Mouse (Mus musculus): ENCODE data around the gene Txndc2. TPM values are rescaled to one million over a fixed set of nuclear protein-coding genes. Genes with fewer than 3 reads are reported as not detected.

Gene Txndc2
- polyA plus RNA-seq, 1 experiment from 2014 or later, result 0.10 TPM

- H3K9ac ChIP-seq (replicated peaks), result no peak overlapping the region
- H3K27me3 ChIP-seq (replicated peaks), result no peaks in the 10 kb centered on the region
- H3K4me2 ChIP-seq, result no peak overlapping the region
- H3K27ac ChIP-seq (replicated peaks), result no peak overlapping the region
- no peaks in the 10 kb centered on the region for H3K36me3 ChIP-seq
- no peak for ATAC-seq (ENCODE audit: low FRiP score)
- WGBS, result 53% methylated on average over 7 of the region's 7 CpGs
- H3K4me1 ChIP-seq, result peaks cover 56% of the 10 kb centered on the region
- no peak overlapping the region for H3K4me3 ChIP-seq (replicated peaks)
- no peaks in the 10 kb centered on the region for H3K9me3 ChIP-seq (replicated peaks)
Measured at GRCm38 (mm10) chr17:65607574-65608311, 34.2 kb downstream of the Txndc2 start.

DNA sequence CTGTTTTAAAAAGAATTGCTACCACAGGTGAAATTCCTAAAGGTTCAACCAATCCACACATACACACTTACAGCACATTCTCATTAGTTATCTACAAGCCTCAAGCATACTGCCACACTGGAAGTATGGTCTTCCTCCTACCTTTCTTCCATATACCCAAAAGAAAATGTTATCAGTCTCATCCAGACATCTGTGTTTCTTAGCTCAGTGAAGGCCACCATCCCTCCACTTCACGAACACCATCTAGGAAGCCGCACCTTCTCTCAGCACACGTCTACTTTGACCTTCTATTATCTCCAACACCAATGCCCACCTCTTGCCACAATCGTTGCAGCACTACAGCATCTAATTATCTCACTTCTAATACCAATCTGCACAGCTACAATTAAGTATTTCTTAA is 36.0 kb downstream of the Txndc2 start:
- Histone ChIP-seq H3K36me3 (no peaks in the 10 kb centered on the region), H3K27me3 (replicated peaks) (no peaks in the 10 kb centered on the region), H3K4me1 (peaks cover 54% of the 10 kb centered on the region), H3K4me2 (no peak overlapping the region), H3K9me3 (replicated peaks) (no peaks in the 10 kb centered on the region), H3K4me3 (replicated peaks) (no peak overlapping the region), H3K9ac (replicated peaks) (no peak overlapping the region), H3K27ac (replicated peaks) (no peak overlapping the region)
- 80% methylated on average over 4 of the region's 4 CpGs for WGBS
- no peak for ATAC-seq (ENCODE audit: low FRiP score)

GRCm38 (mm10) chr17:65604892-65605291 is 37.1 kb downstream of the Txndc2 start:
- no peak for ATAC-seq (ENCODE audit: low FRiP score)

DNA sequence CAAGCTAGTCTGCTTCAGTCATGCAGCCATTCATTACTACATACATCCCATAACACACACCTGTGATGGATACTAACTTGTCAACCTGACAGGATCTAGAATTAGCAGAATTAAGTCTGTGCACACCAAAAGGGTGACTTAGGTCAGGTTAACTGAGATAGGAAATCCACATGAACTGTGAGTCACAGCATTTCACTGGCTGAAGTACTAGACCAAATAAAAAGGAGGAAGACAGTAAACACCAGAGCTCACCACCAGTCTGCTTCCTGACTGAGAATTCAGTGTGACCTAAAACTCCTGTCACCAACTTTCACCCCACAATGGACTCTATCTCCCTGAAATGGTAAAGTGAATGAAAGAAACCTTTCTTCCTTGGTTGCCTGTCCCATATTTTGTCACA is 37.7 kb downstream of the Txndc2 start:
- Histone ChIP-seq H3K27ac (replicated peaks) (no peak overlapping the region), H3K9ac (replicated peaks) (no peak overlapping the region), H3K9me3 (replicated peaks) (no peaks in the 10 kb centered on the region), H3K36me3 (no peaks in the 10 kb centered on the region), H3K4me3 (replicated peaks) (no peak overlapping the region), H3K27me3 (replicated peaks) (no peaks in the 10 kb centered on the region), H3K4me1 (peaks cover 49% of the 10 kb centered on the region), H3K4me2 (no peak overlapping the region)
- ATAC-seq (ENCODE audit: low FRiP score), result no peak

More at GRCm38 (mm10) chr17:65604892-65605291, 37.1 kb downstream of the Txndc2 start:
- no peaks in the 10 kb centered on the region for H3K9me3 ChIP-seq (replicated peaks)
- no peak overlapping the region for H3K4me3 ChIP-seq (replicated peaks)
- H3K36me3 ChIP-seq, result no peaks in the 10 kb centered on the region
- H3K4me2 ChIP-seq, result no peak overlapping the region
- peaks cover 55% of the 10 kb centered on the region for H3K4me1 ChIP-seq
- H3K9ac ChIP-seq (replicated peaks), result no peak overlapping the region
- no peak overlapping the region for H3K27ac ChIP-seq (replicated peaks)
- no peaks in the 10 kb centered on the region for H3K27me3 ChIP-seq (replicated peaks)

GRCm38 (mm10) chr17:65597857-65598486 is 44.0 kb downstream of the Txndc2 start:
- Histone ChIP-seq H3K27ac (replicated peaks) (no peak overlapping the region), H3K4me1 (peaks cover 26% of the 10 kb centered on the region), H3K36me3 (0 out of 2 replicates have a peak, but pooled peaks cover 1% of the 10 kb centered on the region), H3K27me3 (replicated peaks) (no peaks in the 10 kb centered on the region), H3K9ac (replicated peaks) (no peak overlapping the region), H3K4me3 (replicated peaks) (no peak overlapping the region), H3K9me3 (replicated peaks) (no peaks in the 10 kb centered on the region), H3K4me2 (no peak overlapping the region)
- 82% methylated on average over 3 of the region's 3 CpGs for WGBS
- ATAC-seq (ENCODE audit: low FRiP score), result peak; percentile 26; the same call in 1 of the 2 replicates

GRCm38 (mm10) chr17:65594687-65595086 is 47.3 kb downstream of the Txndc2 start:
- H3K27ac ChIP-seq (replicated peaks), result no peak overlapping the region
- H3K27me3 ChIP-seq (replicated peaks), result no peaks in the 10 kb centered on the region
- H3K4me2 ChIP-seq, result no peak overlapping the region
- 93% methylated on average over 8 of the region's 8 CpGs for WGBS
- H3K36me3 ChIP-seq, result 0 out of 2 replicates have a peak, but pooled peaks cover 5% of the 10 kb centered on the region
- H3K9me3 ChIP-seq (replicated peaks), result no peaks in the 10 kb centered on the region
- peaks cover 12% of the 10 kb centered on the region for H3K4me1 ChIP-seq
- H3K4me3 ChIP-seq (replicated peaks), result no peak overlapping the region
- no peak overlapping the region for H3K9ac ChIP-seq (replicated peaks)
- ATAC-seq (ENCODE audit: low FRiP score), result no peak

Other genes starting within 250 kb of the Txndc2 start
- gene Tmem232, start 101.4 kb downstream of the Txndc2 start, polyA plus RNA-seq (2015; fragmentation: Nextera tagmentation; extraction: Ambion mirVana), result 1.2 and 1.4 TPM in 2 replicates
- 270 and 299 TPM in 2 replicates for gene Vapa, start 28.6 kb downstream of the Txndc2 start, polyA plus RNA-seq (2015; fragmentation: Nextera tagmentation; extraction: Ambion mirVana)
- 53.2 and 56.8 TPM in 2 replicates for gene Rab31, start 130.6 kb upstream of the Txndc2 start, polyA plus RNA-seq (2015; fragmentation: Nextera tagmentation; extraction: Ambion mirVana)
- gene Ppp4r1, start 140.4 kb upstream of the Txndc2 start, polyA plus RNA-seq (2015; fragmentation: Nextera tagmentation; extraction: Ambion mirVana), result 36.3 and 40.1 TPM in 2 replicates
- gene Ralbp1, start 243.6 kb upstream of the Txndc2 start, polyA plus RNA-seq (2015; fragmentation: Nextera tagmentation; extraction: Ambion mirVana), result 58.7 and 75.5 TPM in 2 replicates